Mouse (Mus musculus): ENCODE results near the gene Mboat7. TPM values are rescaled to one million over a fixed set of nuclear protein-coding genes. Genes with fewer than 3 reads are reported as not detected.
"Not testable (repeated sequence)": the region's sequence is repeated elsewhere in the genome, so short reads cannot be mapped to it uniquely, and the experiment has no call there.

Gene Mboat7
- polyA plus RNA-seq, 1 experiment = 45.8 TPM

DNA sequence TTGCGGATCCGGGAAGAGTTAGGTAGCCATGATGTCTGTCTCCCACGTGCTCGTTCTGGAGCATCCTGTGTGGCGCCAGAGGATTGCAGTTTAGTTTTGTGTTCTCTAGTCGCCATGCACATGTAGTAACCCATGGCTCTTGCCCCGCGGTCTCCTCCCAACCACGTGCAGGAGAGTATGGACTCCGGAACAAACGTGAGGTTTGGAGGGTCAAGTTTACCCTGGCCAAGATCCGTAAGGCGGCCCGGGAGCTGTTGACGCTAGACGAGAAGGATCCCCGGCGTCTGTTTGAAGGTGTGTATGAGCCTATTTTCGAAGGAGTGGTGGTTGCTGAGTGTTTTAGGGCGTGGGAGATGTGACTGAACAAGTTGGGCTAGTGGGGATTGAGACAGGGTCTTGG lies 11.2 kb upstream of the Mboat7 start:
- Histone ChIP-seq H3K4me3 (ENCODE audit: insufficient read depth, poor library complexity, severe bottlenecking) (peak overlapping the region; percentile 99), H3ac (ENCODE audit: control insufficient read depth, insufficient read length, low read depth) (peak overlapping the region; percentile 89), H3K27me3 (ENCODE audit: control insufficient read depth, insufficient read depth, insufficient read length) (no peaks in the 10 kb centered on the region), H3K79me2 (ENCODE audit: control insufficient read depth, insufficient read depth) (peaks cover 35% of the 10 kb centered on the region), H3K36me3 (ENCODE audit: control insufficient read depth, insufficient read depth) (peaks cover 35% of the 10 kb centered on the region), H3K79me3 (ENCODE audit: low read depth) (peaks cover 28% of the 10 kb centered on the region)
- no peak for TF ChIP-seq MYOG (IDR thresholded peaks at IDR 0.05; ENCODE audit: control insufficient read depth, extremely low read depth, insufficient read length)
- TF ChIP-seq USF1 (IDR thresholded peaks at IDR 0.05; ENCODE audit: low read depth) = no peak
- no peak for TF ChIP-seq FOSL1 (IDR thresholded peaks at IDR 0.05; ENCODE audit: insufficient read depth, low read length, poor library complexity, severe bottlenecking)
- TF ChIP-seq CEBPB (IDR thresholded peaks at IDR 0.05; ENCODE audit: low read depth) = no peak
- TF ChIP-seq MAX (IDR thresholded peaks at IDR 0.05) = peak; percentile 94

DNA sequence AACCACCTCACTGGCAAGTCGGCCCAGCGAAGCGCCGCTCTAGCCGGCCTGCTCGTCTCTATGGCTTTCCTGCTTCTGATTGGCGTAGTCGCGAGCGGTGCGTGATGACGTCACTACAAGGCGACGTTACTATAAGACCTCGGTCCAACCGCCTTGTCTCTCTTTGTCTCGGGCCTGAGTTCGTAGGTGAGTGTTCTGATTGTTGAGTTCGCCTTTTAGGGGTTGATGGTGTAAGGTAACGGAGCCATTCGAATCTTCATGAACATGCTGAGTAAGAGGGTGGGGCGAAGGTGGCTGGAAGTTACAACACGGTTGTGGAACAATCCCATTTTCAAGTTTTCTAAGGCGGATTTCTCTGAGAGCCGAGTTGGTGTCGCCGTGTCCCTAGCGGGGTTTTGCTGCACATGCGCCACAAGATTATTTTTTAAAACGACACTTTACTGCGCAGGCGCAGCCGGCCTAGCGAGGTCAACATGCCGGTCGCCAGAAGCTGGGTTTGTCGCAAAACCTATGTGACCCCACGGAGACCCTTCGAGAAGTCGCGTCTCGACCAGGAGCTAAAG lies 10.6 kb upstream of the Mboat7 start, which contains the start of gene Rps9:
TSS of gene Rps9 (plus strand) at position 115 of the 563 bp plus-strand sequence.
- H3K36me3 ChIP-seq (ENCODE audit: control insufficient read depth, insufficient read depth) = peaks cover 35% of the 10 kb centered on the region
- peak within 1 kb of the TSS; percentile 89 for H3ac ChIP-seq (ENCODE audit: control insufficient read depth, insufficient read length, low read depth)
- peaks cover 28% of the 10 kb centered on the region for H3K79me3 ChIP-seq (ENCODE audit: low read depth)
- TF ChIP-seq USF1 (IDR thresholded peaks at IDR 0.05; ENCODE audit: low read depth) (no peak), CTCF (IDR thresholded peaks at IDR 0.05; ENCODE audit: control insufficient read depth, insufficient read depth, insufficient read length) (no peak), CEBPB (IDR thresholded peaks at IDR 0.05; ENCODE audit: low read depth) (no peak), MYOG (IDR thresholded peaks at IDR 0.05; ENCODE audit: control insufficient read depth, extremely low read depth, insufficient read length) (no peak), MYOD1 (IDR thresholded peaks at IDR 0.05; ENCODE audit: control insufficient read depth, insufficient read length, low read depth) (no peak), MAX (IDR thresholded peaks at IDR 0.05) (no peak), FOSL1 (IDR thresholded peaks at IDR 0.05; ENCODE audit: insufficient read depth, low read length, poor library complexity, severe bottlenecking) (no peak)
- peak within 1 kb of the TSS; percentile 99 for H3K4me3 ChIP-seq (ENCODE audit: insufficient read depth, poor library complexity, severe bottlenecking)
- H3K79me2 ChIP-seq (ENCODE audit: control insufficient read depth, insufficient read depth) = peaks cover 35% of the 10 kb centered on the region
- no peaks in the 10 kb centered on the region for H3K27me3 ChIP-seq (ENCODE audit: control insufficient read depth, insufficient read depth, insufficient read length)

DNA sequence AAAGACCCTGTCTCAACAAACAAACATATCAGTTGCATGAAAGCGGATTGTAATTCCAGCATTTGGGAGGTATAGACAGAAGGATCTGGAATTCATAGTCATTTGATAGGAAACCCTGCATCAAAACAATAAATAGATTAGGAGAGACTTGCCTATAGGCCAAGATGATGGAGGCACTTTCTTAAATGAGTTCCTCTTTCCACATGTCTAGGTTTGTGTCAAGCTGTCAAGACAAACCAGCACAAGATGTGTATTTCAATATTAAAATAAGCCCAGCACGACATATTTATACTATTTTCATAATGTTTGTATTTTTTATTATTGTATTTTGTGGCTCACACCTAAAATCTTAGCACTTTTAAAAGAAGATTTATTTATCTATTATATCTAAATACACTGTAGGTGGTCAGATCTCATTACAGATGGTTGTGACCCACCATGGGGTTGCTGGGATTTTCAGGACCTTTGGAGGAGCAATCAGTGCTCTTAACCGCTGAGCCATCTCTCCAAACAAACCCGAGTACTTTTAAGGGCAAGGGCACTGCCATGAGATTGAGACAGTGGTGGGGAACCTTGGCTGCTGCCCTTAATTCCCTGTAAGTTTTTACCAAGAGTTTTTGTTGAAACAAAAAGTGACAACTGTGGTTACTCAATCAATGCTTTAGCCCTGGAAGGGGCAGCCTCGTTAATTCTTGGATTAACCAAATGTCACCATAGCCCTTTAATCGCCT lies 10.0 kb upstream of the Mboat7 start:
- H3K4me3 ChIP-seq (ENCODE audit: insufficient read depth, poor library complexity, severe bottlenecking) = peak overlapping the region; percentile 99
- no peaks in the 10 kb centered on the region for H3K27me3 ChIP-seq (ENCODE audit: control insufficient read depth, insufficient read depth, insufficient read length)
- TF ChIP-seq MAX (IDR thresholded peaks at IDR 0.05) (no peak), CTCF (IDR thresholded peaks at IDR 0.05; ENCODE audit: control insufficient read depth, insufficient read depth, insufficient read length) (no peak), FOSL1 (IDR thresholded peaks at IDR 0.05; ENCODE audit: insufficient read depth, low read length, poor library complexity, severe bottlenecking) (no peak), MYOG (IDR thresholded peaks at IDR 0.05; ENCODE audit: control insufficient read depth, extremely low read depth, insufficient read length) (no peak), MYOD1 (IDR thresholded peaks at IDR 0.05; ENCODE audit: control insufficient read depth, insufficient read length, low read depth) (no peak), USF1 (IDR thresholded peaks at IDR 0.05; ENCODE audit: low read depth) (no peak), CEBPB (IDR thresholded peaks at IDR 0.05; ENCODE audit: low read depth) (no peak)
- H3K79me2 ChIP-seq (ENCODE audit: control insufficient read depth, insufficient read depth) = peaks cover 35% of the 10 kb centered on the region
- H3K36me3 ChIP-seq (ENCODE audit: control insufficient read depth, insufficient read depth) = peaks cover 35% of the 10 kb centered on the region
- H3K79me3 ChIP-seq (ENCODE audit: low read depth) = peaks cover 28% of the 10 kb centered on the region
- H3ac ChIP-seq (ENCODE audit: control insufficient read depth, insufficient read length, low read depth) = peak overlapping the region; percentile 43

DNA sequence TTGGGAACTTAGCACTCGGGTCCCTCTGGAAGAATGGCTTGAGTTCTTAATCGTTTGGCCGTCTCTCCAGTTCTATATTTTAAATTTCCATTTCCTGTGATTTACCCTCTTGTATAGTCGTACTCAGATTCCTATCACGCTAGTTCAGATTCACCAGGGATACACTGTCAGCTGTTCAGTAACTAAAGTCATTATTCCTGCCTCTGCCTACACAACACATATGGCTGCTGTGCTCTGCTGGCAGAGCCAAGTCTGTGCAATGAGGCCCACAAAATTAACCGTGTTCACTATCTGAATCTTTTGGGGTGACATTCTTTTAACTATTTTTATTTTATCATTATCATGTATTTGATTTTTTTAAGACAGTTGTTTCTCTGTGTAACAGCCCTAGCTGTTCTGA lies 5.1 kb upstream of the Mboat7 start:
- Histone ChIP-seq H3ac (ENCODE audit: control insufficient read depth, insufficient read length, low read depth) (no peak overlapping the region), H3K79me2 (ENCODE audit: control insufficient read depth, insufficient read depth) (peaks cover 12% of the 10 kb centered on the region), H3K79me3 (ENCODE audit: low read depth) (peaks cover 9% of the 10 kb centered on the region), H3K36me3 (ENCODE audit: control insufficient read depth, insufficient read depth) (peaks cover 15% of the 10 kb centered on the region), H3K4me3 (ENCODE audit: insufficient read depth, poor library complexity, severe bottlenecking) (no peak overlapping the region), H3K27me3 (ENCODE audit: control insufficient read depth, insufficient read depth, insufficient read length) (no peaks in the 10 kb centered on the region)
- no peak for TF ChIP-seq CTCF (IDR thresholded peaks at IDR 0.05; ENCODE audit: control insufficient read depth, insufficient read depth, insufficient read length)
- TF ChIP-seq FOSL1 (IDR thresholded peaks at IDR 0.05; ENCODE audit: insufficient read depth, low read length, poor library complexity, severe bottlenecking) = no peak
- no peak for TF ChIP-seq MAX (IDR thresholded peaks at IDR 0.05)
- TF ChIP-seq USF1 (IDR thresholded peaks at IDR 0.05; ENCODE audit: low read depth) = no peak
- TF ChIP-seq MYOD1 (IDR thresholded peaks at IDR 0.05; ENCODE audit: control insufficient read depth, insufficient read length, low read depth) = no peak
- no peak for TF ChIP-seq CEBPB (IDR thresholded peaks at IDR 0.05; ENCODE audit: low read depth)
- TF ChIP-seq MYOG (IDR thresholded peaks at IDR 0.05; ENCODE audit: control insufficient read depth, extremely low read depth, insufficient read length) = no peak

DNA sequence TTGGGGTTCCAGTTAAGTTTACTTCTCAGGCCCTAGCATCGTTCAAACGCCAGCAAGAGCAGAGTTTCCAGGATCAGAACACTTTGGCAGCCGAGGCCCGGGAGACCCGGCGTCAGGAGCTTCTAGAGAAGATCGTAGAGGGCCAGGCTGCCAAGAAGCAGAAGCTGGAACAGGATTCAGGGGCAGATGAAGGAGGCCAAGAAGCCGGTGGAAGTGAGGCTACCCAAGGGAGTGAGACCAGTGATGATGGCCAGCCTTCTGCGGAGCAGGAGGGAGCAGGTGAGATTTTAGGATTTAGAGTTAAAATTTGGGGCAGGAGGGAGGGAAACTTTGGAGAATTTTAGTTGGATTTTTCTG lies 1.6 kb upstream of the Mboat7 start:
- peak overlapping the region; percentile 78 for H3ac ChIP-seq (ENCODE audit: control insufficient read depth, insufficient read length, low read depth)
- not testable (repeated sequence) for H3K27me3 ChIP-seq (ENCODE audit: control insufficient read depth, insufficient read depth, insufficient read length)
- peaks cover 23% of the 10 kb centered on the region for H3K36me3 ChIP-seq (ENCODE audit: control insufficient read depth, insufficient read depth)
- H3K79me2 ChIP-seq (ENCODE audit: control insufficient read depth, insufficient read depth) = peaks cover 36% of the 10 kb centered on the region
- H3K79me3 ChIP-seq (ENCODE audit: low read depth) = peaks cover 15% of the 10 kb centered on the region
- peak overlapping the region; percentile 50 for H3K4me3 ChIP-seq (ENCODE audit: insufficient read depth, poor library complexity, severe bottlenecking)

Data from C2C12 (cell line).